Mouse (Mus musculus): ENCODE results near the gene Dscam. TPM values are rescaled to one million over a fixed set of nuclear protein-coding genes. Genes with fewer than 3 reads are reported as not detected.

Gene Dscam
- polyA plus RNA-seq, 1 experiment from 2014 or later: 8.2 TPM

DNA sequence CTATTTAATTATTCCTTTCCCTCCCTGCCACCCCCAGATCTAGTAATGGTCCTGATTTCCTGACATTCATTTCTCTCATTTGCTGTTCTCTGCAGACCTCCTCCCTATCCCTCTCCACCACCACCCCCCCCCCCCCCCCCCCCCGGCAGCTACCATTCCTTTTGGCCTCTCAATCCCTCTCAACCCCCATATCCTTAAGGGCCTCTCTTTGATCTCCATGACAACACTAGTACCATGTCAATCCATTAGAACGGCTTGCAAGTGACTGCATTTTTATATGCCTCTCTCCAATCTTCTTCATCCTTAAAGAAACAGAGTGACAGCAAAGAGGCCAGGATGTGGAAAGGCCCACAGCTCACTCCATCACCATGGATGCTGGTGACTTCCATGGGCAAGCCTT lies 480.5 kb downstream of the Dscam start:
- WGBS: 2% methylated on average over 2 of the region's 2 CpGs
- DNase-seq (ENCODE audit: low spot score) (no peak), ATAC-seq (no peak)
- Histone ChIP-seq H3K36me3 (ENCODE audit: control insufficient read depth, insufficient read depth, low read length) (no peaks in the 10 kb centered on the region), H3K27ac (ENCODE audit: low read depth, low read length) (no peak overlapping the region), H3K4me3 (ENCODE audit: low read depth, low read length) (no peak overlapping the region), H3K9me3 (replicated peaks; ENCODE audit: control insufficient read depth, low read length) (no peaks in the 10 kb centered on the region), H3K9ac (ENCODE audit: low read length) (no peak overlapping the region), H3K27me3 (replicated peaks; ENCODE audit: control insufficient read depth, insufficient read depth, low read length) (no peaks in the 10 kb centered on the region), H3K4me1 (ENCODE audit: control insufficient read depth, insufficient read depth, low read length) (no peaks in the 10 kb centered on the region), H3K4me2 (ENCODE audit: low read length) (no peak overlapping the region)

DNA sequence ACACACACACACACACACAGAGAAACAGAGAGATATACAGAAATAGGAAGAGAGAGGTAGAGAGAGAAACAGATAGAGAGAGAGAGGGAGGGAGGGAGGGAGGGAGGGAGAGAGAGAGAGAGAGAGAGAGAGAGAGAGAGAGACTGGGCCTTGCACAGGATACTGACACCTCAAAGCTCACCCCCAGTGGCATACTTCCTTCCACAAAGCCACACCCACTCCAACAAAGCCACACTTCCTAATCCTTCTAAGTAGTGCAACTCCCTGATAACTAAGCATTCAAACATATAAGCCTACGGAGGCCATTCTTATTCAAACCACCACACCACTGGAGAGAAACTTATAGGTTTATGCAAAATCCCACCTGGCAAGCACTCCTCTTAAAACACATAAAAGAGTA lies 481.1 kb downstream of the Dscam start:
- H3K36me3 ChIP-seq (ENCODE audit: control insufficient read depth, insufficient read depth, low read length): no peaks in the 10 kb centered on the region
- 21% methylated on average over 1 of the region's 1 CpGs for WGBS

DNA sequence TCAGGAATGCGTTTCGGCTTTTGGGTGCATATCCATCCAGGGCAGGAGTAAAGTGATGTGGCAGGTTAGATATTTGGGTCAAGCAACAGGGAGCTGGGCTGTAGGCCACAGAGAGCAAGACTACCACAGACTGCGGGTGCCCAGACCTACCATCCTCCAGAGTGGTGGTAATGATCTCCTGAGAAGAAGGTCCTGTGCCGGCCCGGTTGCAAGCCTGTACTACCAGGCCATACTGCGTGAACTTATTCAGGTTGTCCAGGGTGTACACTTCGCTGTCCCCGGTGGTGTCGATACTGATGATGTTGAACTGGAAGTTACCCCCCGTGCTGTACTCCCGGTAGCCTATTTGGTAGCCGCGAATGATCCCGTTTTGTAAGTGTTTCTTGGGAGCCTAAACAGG lies 485.5 kb downstream of the Dscam start:
- no peaks in the 10 kb centered on the region for H3K36me3 ChIP-seq (ENCODE audit: control insufficient read depth, insufficient read depth, low read length)
- H3K9me3 ChIP-seq (replicated peaks; ENCODE audit: control insufficient read depth, low read length): no peaks in the 10 kb centered on the region
- H3K27ac ChIP-seq (ENCODE audit: low read depth, low read length): no peak overlapping the region
- H3K27me3 ChIP-seq (replicated peaks; ENCODE audit: control insufficient read depth, insufficient read depth, low read length): no peaks in the 10 kb centered on the region
- no peak overlapping the region for H3K4me2 ChIP-seq (ENCODE audit: low read length)
- no peak overlapping the region for H3K4me3 ChIP-seq (ENCODE audit: low read depth, low read length)
- DNase-seq (ENCODE audit: low spot score): no peak
- H3K4me1 ChIP-seq (ENCODE audit: control insufficient read depth, insufficient read depth, low read length): no peaks in the 10 kb centered on the region
- WGBS: 92% methylated on average over 14 of the region's 14 CpGs
- ATAC-seq: 0 out of 2 replicates have a peak, but pooled peaks have one; percentile 5
- H3K9ac ChIP-seq (ENCODE audit: low read length): no peak overlapping the region

More for the DNA sequence above, 481.1 kb downstream of the Dscam start:
- Histone ChIP-seq H3K9me3 (replicated peaks; ENCODE audit: control insufficient read depth, low read length) (no peaks in the 10 kb centered on the region), H3K27ac (ENCODE audit: low read depth, low read length) (no peak overlapping the region), H3K4me1 (ENCODE audit: control insufficient read depth, insufficient read depth, low read length) (no peaks in the 10 kb centered on the region), H3K27me3 (replicated peaks; ENCODE audit: control insufficient read depth, insufficient read depth, low read length) (no peaks in the 10 kb centered on the region), H3K9ac (ENCODE audit: low read length) (no peak overlapping the region), H3K4me2 (ENCODE audit: low read length) (no peak overlapping the region), H3K4me3 (ENCODE audit: low read depth, low read length) (no peak overlapping the region)
- ATAC-seq (no peak), DNase-seq (ENCODE audit: low spot score) (no peak)

DNA sequence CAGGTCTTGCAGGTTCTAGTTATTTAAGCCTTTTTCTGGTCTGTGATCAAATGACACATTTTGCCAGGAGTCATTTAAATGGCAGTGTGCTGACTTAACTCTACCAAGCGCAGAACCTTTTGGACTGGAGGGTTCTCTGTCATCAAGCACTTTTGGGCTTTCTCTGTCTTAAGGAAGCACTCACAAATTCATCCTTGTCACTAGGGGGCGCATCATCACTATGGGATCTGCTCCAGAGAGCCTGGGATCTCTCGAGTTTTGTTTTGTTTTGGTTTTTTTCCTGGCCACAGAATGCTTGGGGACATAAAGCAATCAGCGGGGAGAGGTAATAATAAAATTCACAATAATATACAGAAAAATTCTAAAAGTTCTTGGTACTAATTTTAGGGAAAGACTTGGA lies 486.0 kb downstream of the Dscam start:
- Histone ChIP-seq H3K36me3 (ENCODE audit: control insufficient read depth, insufficient read depth, low read length) (no peaks in the 10 kb centered on the region), H3K9ac (ENCODE audit: low read length) (no peak overlapping the region), H3K27me3 (replicated peaks; ENCODE audit: control insufficient read depth, insufficient read depth, low read length) (no peaks in the 10 kb centered on the region), H3K9me3 (replicated peaks; ENCODE audit: control insufficient read depth, low read length) (no peaks in the 10 kb centered on the region), H3K4me3 (ENCODE audit: low read depth, low read length) (no peak overlapping the region), H3K4me1 (ENCODE audit: control insufficient read depth, insufficient read depth, low read length) (no peaks in the 10 kb centered on the region), H3K4me2 (ENCODE audit: low read length) (no peak overlapping the region), H3K27ac (ENCODE audit: low read depth, low read length) (no peak overlapping the region)
- ATAC-seq (peak; percentile 74), DNase-seq (ENCODE audit: low spot score) (peak; percentile 89)
- 22% methylated on average over 4 of the region's 4 CpGs for WGBS

DNA sequence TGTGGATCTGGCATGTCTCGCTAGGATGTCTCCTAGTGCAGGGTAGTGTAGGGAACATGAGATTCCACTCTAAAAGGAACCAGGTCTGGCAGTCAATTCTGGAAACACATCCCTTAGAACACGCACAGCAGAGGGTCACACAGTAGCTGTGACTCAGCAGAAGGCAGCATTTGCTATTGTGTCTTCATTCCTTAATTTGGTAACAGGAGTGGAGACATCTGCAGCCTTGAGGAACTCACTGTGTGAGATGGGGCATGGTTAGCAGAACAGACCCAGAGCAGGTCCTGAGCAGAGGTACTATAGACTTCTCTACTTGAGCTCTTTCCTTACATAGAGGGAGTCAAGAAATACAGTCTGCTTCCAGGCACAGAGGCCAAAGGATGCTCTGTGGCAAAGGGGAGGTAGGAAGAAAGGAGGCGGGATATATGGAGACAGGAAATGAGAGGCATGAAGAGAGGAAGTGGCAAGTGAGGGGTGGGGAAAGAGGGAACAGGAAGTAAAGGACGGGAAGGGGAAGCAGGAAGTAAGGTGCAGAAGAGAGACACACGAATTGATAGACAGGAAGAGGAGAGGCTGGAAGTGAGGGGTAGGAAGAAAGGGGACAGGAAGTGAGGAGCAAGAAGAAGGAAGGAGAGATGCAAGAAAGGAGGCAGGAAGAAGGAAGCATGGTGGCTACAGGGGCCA lies 488.1 kb downstream of the Dscam start:
- no peaks in the 10 kb centered on the region for H3K27me3 ChIP-seq (replicated peaks; ENCODE audit: control insufficient read depth, insufficient read depth, low read length)
- no peaks in the 10 kb centered on the region for H3K4me1 ChIP-seq (ENCODE audit: control insufficient read depth, insufficient read depth, low read length)
- no peak overlapping the region for H3K27ac ChIP-seq (ENCODE audit: low read depth, low read length)
- H3K36me3 ChIP-seq (ENCODE audit: control insufficient read depth, insufficient read depth, low read length): no peaks in the 10 kb centered on the region
- no peaks in the 10 kb centered on the region for H3K9me3 ChIP-seq (replicated peaks; ENCODE audit: control insufficient read depth, low read length)
- WGBS: 75% methylated on average over 5 of the region's 5 CpGs
- no peak overlapping the region for H3K4me2 ChIP-seq (ENCODE audit: low read length)
- DNase-seq (ENCODE audit: low spot score): no peak
- no peak overlapping the region for H3K9ac ChIP-seq (ENCODE audit: low read length)
- ATAC-seq: no peak
- no peak overlapping the region for H3K4me3 ChIP-seq (ENCODE audit: low read depth, low read length)

DNA sequence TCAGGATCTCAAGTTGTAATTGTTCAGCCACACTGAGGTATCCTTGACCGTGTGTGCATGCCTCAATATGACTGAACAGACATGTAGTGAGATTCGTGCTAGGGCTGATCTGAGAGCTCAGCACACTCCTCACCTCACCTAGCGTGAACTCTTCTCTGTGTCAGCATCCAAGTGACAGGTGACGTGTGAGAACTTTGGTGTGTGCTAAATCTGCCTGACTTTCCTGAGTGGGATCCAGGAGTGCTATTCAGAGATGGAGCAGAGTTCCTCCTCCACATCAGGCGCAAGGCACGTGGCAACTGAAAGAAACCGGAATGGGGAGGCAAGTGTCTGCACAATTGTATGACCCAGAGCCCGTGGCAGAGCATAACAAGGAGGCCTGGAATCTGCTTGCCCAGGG lies 490.6 kb downstream of the Dscam start:
- no peaks in the 10 kb centered on the region for H3K36me3 ChIP-seq (ENCODE audit: control insufficient read depth, insufficient read depth, low read length)
- DNase-seq (ENCODE audit: low spot score) (no peak), ATAC-seq (no peak)
- no peak overlapping the region for H3K9ac ChIP-seq (ENCODE audit: low read length)
- WGBS: 85% methylated on average over 8 of the region's 8 CpGs
- no peaks in the 10 kb centered on the region for H3K27me3 ChIP-seq (replicated peaks; ENCODE audit: control insufficient read depth, insufficient read depth, low read length)
- no peak overlapping the region for H3K27ac ChIP-seq (ENCODE audit: low read depth, low read length)
- no peak overlapping the region for H3K4me3 ChIP-seq (ENCODE audit: low read depth, low read length)
- no peaks in the 10 kb centered on the region for H3K4me1 ChIP-seq (ENCODE audit: control insufficient read depth, insufficient read depth, low read length)
- no peaks in the 10 kb centered on the region for H3K9me3 ChIP-seq (replicated peaks; ENCODE audit: control insufficient read depth, low read length)
- H3K4me2 ChIP-seq (ENCODE audit: low read length): no peak overlapping the region

DNA sequence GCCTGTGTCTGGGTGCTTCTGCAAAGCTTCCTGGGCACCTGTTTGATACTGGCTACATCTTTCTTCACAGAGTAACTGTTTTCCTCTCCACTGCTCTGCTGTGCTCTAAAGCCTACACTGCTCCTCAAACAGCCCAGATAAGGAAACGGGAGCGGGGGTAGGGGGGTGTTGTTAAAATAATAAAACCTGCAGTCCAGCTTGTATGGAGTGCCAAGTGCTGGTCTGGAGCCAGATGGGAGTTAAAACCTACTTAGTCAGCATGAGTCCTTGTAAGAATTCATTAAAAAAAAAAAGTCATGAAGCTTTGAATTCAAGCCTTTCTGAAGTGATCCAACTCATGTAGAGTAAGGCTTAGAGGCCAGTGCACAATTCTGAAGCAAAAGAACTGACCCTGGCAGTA lies 493.1 kb downstream of the Dscam start:
- H3K4me1 ChIP-seq (ENCODE audit: control insufficient read depth, insufficient read depth, low read length): peaks cover 10% of the 10 kb centered on the region; the same call in 1 of the 2 replicates
- no peaks in the 10 kb centered on the region for H3K36me3 ChIP-seq (ENCODE audit: control insufficient read depth, insufficient read depth, low read length)
- H3K4me3 ChIP-seq (ENCODE audit: low read depth, low read length): no peak overlapping the region
- H3K27me3 ChIP-seq (replicated peaks; ENCODE audit: control insufficient read depth, insufficient read depth, low read length): no peaks in the 10 kb centered on the region
- DNase-seq (ENCODE audit: low spot score) (peak; percentile 47), ATAC-seq (no peak)
- no peak overlapping the region for H3K4me2 ChIP-seq (ENCODE audit: low read length)
- 40% methylated on average over 2 of the region's 2 CpGs for WGBS
- no peak overlapping the region for H3K27ac ChIP-seq (ENCODE audit: low read depth, low read length)
- H3K9ac ChIP-seq (ENCODE audit: low read length): no peak overlapping the region
- H3K9me3 ChIP-seq (replicated peaks; ENCODE audit: control insufficient read depth, low read length): no peaks in the 10 kb centered on the region

DNA sequence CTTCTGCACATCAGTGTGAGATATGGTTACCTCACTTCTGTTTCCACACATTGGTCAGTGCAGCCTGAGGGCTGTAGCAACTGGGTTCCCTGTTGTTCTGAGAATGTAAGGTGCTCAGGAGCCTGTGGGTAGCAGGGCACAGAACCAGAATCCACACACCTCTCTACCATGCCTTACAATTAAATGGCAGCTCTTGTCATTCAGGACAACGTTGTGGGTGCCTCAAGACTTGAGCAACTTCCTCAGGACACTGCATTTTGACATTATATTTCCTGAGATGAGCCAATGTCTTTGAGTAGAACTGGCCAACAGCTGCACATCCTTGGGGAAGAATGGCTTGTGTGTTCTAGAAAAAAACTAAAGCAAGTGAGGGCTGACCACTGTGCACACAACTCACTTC lies 493.9 kb downstream of the Dscam start:
- 72% methylated on average over 1 of the region's 1 CpGs for WGBS
- DNase-seq (ENCODE audit: low spot score) (no peak), ATAC-seq (no peak)
- H3K4me3 ChIP-seq (ENCODE audit: low read depth, low read length): no peak overlapping the region
- H3K4me2 ChIP-seq (ENCODE audit: low read length): no peak overlapping the region
- H3K4me1 ChIP-seq (ENCODE audit: control insufficient read depth, insufficient read depth, low read length): peaks cover 10% of the 10 kb centered on the region; the same call in 1 of the 2 replicates
- no peaks in the 10 kb centered on the region for H3K36me3 ChIP-seq (ENCODE audit: control insufficient read depth, insufficient read depth, low read length)
- H3K9ac ChIP-seq (ENCODE audit: low read length): no peak overlapping the region
- H3K27me3 ChIP-seq (replicated peaks; ENCODE audit: control insufficient read depth, insufficient read depth, low read length): no peaks in the 10 kb centered on the region
- no peak overlapping the region for H3K27ac ChIP-seq (ENCODE audit: low read depth, low read length)
- no peaks in the 10 kb centered on the region for H3K9me3 ChIP-seq (replicated peaks; ENCODE audit: control insufficient read depth, low read length)

DNA sequence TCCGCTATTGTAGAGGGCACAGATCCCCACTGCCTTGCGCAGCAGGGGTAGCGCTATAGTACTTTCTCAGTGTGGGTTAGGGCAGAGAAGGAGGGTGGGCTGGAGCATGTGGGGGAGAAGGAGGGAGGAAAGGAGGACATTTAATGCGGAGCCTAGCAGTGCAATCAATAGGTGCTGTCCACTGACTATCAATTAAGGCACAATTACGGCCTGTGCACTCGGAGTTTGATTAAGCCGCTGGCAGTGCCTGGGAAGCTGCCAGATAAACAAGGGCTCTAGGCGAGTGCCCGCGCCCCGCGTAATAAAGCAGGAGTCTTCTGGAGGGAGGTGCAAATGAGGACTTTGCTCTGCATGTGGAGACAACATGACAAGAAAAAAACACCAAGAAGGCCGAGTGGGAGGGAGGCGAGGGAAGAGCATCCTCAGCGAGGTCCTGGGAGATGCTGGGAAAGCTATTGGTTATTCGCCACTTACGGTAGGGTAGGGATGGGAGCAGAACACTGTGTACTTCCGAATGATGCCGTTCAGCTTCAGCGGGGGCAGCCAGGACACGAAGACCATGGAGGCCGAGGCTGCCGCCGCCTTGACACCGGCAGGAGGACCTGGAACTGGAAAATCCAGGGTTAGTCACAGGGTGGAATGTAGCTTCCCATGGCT lies 497.2 kb downstream of the Dscam start:
- 35% methylated on average over 25 of the region's 25 CpGs for WGBS
- peak overlapping the region; percentile 11; the same call in 1 of the 2 replicates for H3K27ac ChIP-seq (ENCODE audit: low read depth, low read length)
- peak; percentile 86 for DNase-seq (ENCODE audit: low spot score)
- H3K36me3 ChIP-seq (ENCODE audit: control insufficient read depth, insufficient read depth, low read length): no peaks in the 10 kb centered on the region
- H3K9ac ChIP-seq (ENCODE audit: low read length): 0 out of 2 replicates have a peak overlapping the region, but pooled peaks have one; percentile 21
- H3K27me3 ChIP-seq (replicated peaks; ENCODE audit: control insufficient read depth, insufficient read depth, low read length): no peaks in the 10 kb centered on the region
- no peak overlapping the region for H3K4me3 ChIP-seq (ENCODE audit: low read depth, low read length)
- peak; percentile 86 for ATAC-seq
- no peaks in the 10 kb centered on the region for H3K9me3 ChIP-seq (replicated peaks; ENCODE audit: control insufficient read depth, low read length)
- H3K4me2 ChIP-seq (ENCODE audit: low read length): peak overlapping the region; percentile 37
- peaks cover 10% of the 10 kb centered on the region; the same call in 1 of the 2 replicates for H3K4me1 ChIP-seq (ENCODE audit: control insufficient read depth, insufficient read depth, low read length)

Data from forebrain, embryonic 14.5 days (tissue).